Mouse (Mus musculus): ENCODE results near the gene Ccdc61.
A peak's percentile ranks its signal among the peaks of the same experiment; 100 is the strongest.
"Not testable (repeated sequence)": the region's sequence is repeated elsewhere in the genome, so short reads cannot be mapped to it uniquely, and the experiment has no call there.

Gene Ccdc61

GRCm38 (mm10) chr7:18916254-18916653, 6.0 kb upstream of the Ccdc61 start:
- no peak for DNase-seq (ENCODE audit: low spot score in 2 of 2)

GRCm38 (mm10) chr7:18909797-18910196, 418 bp downstream of the Ccdc61 start:
- no peak for DNase-seq (ENCODE audit: low spot score in 2 of 2)

GRCm38 (mm10) chr7:18904971-18905370, 5.2 kb downstream of the Ccdc61 start:
- DNase-seq (ENCODE audit: low spot score in 2 of 2) = no peak

DNA sequence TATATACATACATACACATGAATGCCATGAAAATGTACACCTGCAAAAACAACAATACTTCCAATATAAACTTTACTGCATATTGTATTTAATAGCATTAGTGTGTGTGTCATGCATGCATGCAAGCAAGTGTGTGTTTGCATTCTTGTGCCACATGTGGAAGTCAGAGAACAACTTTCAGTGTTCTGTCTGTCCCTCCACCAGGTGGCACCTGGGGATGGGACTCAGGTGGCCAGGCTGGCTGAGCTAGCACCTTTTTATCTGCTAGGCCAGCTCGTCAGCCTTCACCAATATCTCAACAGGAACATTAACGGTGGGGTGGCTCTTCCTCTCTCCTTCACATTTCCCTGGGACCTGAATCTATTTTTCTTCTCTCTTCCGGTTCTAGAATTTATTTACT, 7.7 kb downstream of the Ccdc61 start:
- DNase-seq (ENCODE audit: low spot score in 2 of 2) = no peak

- DNase-seq (ENCODE audit: low spot score in 2 of 2) = no peak
Measured at GRCm38 (mm10) chr7:18900513-18900912, 9.7 kb downstream of the Ccdc61 start.

DNA sequence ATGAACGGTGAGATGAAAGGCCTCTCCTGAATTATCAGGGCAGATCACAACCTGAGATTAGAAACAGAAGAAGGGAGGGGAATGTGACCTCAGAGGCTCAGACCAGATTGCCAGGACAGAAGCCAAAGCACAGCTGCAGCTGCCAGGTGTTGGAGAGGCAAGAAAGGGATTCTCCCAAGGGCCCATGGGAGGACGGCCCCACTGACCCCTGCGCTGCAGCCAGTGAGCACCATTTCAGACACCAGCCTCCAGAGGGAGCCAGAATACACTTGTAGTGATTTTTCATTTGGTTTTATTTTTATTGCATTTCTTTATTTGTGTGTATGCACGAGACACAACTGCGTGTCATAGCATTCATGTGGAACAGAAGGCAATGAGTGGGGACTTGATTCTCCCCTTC, 13.7 kb downstream of the Ccdc61 start:
- peak in 1 of 2 experiments; percentile 55 for DNase-seq (ENCODE audit: low spot score in 2 of 2)

- DNase-seq (ENCODE audit: low spot score in 2 of 2) = peak; percentile 35 to 55
Measured at GRCm38 (mm10) chr7:18893651-18894430, 16.4 kb downstream of the Ccdc61 start.

DNA sequence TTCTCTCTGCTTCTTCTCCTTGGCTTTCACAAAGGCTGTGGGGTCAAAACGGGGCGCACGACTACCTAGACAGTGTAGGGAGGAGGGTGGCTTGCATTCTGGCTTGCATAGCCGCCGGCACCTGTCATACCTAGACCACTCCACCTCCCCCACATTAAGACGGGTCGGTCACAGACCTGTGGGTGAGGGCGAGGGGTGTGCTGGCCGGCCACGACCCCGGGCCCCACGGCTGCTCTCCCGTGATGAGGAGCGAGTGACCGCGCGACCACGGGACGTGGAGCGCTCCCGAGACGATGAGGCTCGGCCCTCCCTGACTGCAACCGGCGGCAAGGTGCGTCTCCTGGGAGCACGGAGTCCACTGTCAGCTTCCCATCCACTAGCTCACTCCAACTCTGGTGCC, 17.2 kb downstream of the Ccdc61 start:
- DNase-seq (ENCODE audit: low spot score in 2 of 2) = no peak

- DNase-seq (ENCODE audit: low spot score in 2 of 2) = peak; percentile 89 to 92
Measured at GRCm38 (mm10) chr7:18891872-18892599, 18.2 kb downstream of the Ccdc61 start.

- no peak for DNase-seq (ENCODE audit: low spot score in 2 of 2)
Measured at GRCm38 (mm10) chr7:18890848-18891247, 19.4 kb downstream of the Ccdc61 start.

DNA sequence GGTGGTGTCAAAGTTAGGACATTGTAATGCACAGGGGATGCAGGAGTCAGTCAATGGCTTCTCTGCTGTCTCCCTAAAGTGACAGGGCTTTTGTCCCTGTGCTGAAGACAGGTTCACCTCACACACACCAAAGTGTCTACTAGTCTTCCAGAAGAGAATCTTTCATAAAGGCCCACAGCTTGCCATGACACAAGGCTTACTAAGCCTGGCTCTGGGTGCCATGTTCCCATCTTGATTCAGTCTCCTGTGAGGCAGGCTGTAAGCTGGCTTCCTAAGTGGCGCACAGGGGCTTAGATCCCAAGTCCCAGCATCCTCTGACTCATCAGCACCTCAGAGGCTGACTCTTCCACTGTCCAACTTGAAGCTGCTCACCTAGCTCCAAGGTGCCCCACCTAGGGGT, 23.3 kb downstream of the Ccdc61 start:
- DNase-seq (ENCODE audit: low spot score in 2 of 2) = no peak

GRCm38 (mm10) chr7:18884745-18885422, 25.3 kb downstream of the Ccdc61 start:
- no peak for DNase-seq (ENCODE audit: low spot score in 2 of 2)

DNA sequence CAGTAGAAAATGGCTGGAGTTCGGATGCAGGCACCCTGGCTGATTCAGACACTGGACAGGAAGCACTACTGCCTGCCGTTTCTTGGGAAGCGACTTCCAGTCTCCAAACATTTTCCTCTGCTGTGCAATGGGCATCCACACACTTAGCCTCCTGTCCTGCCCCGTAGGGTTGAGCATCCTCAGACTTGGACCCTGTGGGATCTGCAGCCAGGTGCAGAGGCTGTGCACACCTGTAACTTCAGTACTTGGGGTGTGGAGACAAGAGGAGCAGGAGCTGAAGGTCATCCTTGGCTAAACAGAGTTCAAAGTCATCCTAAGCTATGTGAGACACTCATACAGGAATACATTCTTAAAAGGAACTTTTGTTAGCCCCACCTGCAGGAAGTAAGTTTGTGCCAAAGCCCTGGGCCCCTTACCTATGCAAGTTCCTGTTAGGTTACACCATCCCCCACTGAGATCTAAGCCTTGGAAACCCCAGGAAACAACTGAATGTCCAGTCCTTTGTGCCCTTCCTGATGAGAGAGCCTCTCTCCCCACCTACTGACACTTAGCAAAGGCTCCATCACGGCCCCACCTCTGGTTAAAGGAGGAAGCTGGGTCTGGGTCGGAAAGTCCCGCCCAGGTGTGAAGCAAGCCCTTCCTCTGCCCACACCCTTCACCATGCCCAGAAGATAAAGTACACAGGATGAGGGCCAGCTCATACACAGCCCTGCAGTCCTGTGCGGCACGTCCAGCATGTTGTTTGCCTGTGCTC, 26.0 kb downstream of the Ccdc61 start:
- DNase-seq (ENCODE audit: low spot score in 2 of 2) = no peak

DNA sequence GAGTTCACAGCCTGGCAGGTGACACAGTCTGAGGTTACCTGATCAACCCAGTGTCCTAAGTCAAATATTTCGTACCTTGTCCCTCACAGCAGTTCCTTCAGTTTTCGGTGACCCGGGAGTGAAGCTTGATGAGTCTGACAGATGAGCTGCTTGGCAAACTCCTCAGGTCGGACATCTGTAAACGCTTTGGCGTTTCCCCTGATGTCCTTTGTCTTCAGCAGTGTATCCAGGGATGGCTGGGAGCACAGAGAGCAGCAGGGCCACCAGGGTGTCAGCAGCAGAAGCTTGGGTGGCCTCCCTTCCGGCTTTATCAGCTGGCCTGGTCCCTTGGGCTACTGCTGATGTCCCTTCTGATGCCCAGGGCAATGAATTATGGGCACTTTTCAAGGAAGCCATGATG, 31.5 kb downstream of the Ccdc61 start:
- no peak for DNase-seq (ENCODE audit: low spot score in 2 of 2)

DNA sequence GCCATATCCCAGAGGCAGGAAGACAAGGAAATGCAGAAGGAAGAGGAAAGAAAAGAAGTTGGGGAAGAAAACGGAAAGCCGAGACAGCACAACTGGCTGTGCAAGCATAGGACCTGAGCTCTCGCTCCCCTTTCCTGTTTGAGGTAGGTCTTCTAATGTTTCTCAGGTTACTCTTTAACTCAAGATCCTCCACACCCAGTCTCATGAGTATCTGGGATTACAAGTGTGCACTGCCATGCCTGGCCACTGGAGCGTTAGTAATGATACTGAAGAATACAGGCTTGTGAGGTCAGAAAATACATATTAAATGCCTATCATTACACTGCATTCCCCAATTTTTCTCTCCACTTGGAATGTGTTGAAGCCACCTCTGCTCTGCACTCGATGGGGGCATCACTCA, 34.8 kb downstream of the Ccdc61 start:
- DNase-seq (ENCODE audit: low spot score in 2 of 2) = no peak

GRCm38 (mm10) chr7:18873253-18873652, 37.0 kb downstream of the Ccdc61 start:
- DNase-seq (ENCODE audit: low spot score in 2 of 2) = peak; percentile 42 to 69

GRCm38 (mm10) chr7:18872816-18873215, 37.4 kb downstream of the Ccdc61 start:
- DNase-seq (ENCODE audit: low spot score in 2 of 2) = no peak

GRCm38 (mm10) chr7:18872014-18872802, 38.0 kb downstream of the Ccdc61 start:
- no peak for DNase-seq (ENCODE audit: low spot score in 2 of 2)

- not testable (repeated sequence) for DNase-seq (ENCODE audit: low spot score in 2 of 2)
Measured at GRCm38 (mm10) chr7:18871031-18871430, 39.2 kb downstream of the Ccdc61 start, which contains the start of gene Pglyrp1. Gene Pglyrp1, plus strand, starts transcription at chr7:18871331.

DNA sequence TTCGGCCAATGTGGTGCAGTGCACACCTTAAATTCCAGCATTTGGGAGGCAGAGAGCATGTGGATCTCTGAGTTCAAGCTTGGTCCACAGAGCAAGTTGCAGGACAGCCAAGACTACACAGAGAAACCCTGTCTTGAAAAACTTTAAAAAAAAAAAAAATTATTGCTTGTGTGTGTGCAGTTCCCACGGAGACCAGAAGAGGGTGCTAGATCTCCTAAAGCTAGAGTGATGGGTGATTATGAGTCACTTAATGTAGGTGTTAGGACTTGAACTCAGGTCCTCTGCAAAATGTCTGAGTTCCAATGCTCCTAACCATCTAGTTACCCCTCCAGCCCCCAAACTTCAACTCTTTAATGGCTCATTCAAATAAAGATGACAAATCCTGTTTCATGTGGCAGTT, 41.7 kb downstream of the Ccdc61 start:
- DNase-seq (ENCODE audit: low spot score in 2 of 2) = no peak

DNA sequence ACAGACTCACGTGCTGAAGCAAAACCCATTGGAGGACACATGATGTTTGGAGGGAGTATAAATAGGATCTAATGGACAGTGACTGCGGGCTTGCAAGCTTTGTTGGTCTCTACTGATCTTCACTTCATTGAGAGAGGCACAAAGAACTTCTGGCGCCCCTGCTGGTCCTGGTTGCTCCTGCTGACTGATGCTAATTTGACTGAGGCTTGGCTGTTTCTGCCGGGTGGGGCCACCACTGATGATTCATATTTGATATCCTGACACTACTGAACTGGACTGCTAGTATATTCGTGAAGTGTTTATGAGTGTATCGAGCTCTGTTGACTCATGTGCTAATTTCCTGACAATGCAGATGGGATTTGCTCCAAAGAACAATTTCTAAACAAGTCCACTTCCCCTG, 47.4 kb downstream of the Ccdc61 start:
- no peak for DNase-seq (ENCODE audit: low spot score in 2 of 2)

All from cerebellum, postnatal 4 days (tissue).